Mouse (Mus musculus) effector memory CD4-positive, alpha-beta T cell, adult 7 months (primary cell): ENCODE measurements around the gene Sec63. TPM values are rescaled to one million over a fixed set of nuclear protein-coding genes. Genes with fewer than 3 reads are reported as not detected.

Experiments used
- polyA plus RNA-seq: library from polyadenylated mRNA; unstranded; fragments of 100-300 nt; shearing (Covaris generic); gene quantifications from one replicate; pipeline ENCODE4 v1.2.1, GENCODE M21; 2017

Sec63 gene
- 55.2 TPM for polyA plus RNA-seq

DNA sequence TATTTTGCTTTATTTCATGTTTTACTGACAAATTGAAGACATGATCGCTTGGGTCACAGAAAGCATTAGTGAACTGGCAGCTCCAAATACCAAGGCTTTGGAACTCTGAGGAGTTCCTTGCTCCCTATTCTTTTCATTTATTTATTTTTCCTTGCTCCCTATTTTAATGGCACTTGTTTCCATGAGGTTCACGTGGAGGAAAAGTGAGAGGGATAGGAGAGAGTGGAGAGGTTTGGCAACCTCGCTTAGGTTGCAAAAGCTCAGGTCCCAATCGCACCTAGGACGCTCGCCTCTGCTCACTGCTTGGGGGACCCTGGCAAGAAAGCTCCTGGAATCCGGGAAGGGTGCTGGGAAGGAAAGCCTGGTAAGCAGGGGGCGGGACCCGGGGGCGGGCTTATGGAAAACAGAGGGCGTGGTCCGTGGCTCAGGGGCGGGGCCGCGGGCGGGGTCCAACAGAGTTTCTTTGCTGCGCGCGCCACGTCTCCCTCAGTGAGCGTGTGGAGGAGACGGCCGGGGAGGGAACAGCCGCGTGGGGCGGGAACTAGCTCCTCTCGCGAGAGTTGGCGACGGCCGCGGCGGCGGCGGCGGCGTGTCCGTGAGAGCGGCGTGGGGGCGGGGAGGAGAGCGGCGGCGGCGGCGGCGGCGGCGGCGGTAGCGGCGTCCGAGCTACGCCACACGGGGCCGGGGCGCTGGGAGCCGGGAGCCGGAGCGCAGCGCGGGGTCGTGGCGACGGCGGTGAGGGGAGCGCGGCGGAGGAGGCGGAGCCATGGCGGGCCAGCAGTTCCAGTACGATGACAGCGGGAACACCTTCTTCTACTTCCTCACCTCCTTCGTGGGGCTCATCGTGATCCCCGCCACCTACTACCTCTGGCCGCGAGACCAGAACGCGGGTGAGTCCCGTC lies at the start of gene Sec63:
Gene Sec63, plus strand, starts transcription at position 498 of the 902 bp plus-strand sequence.

GRCm38 (mm10) chr10:42860159-42860911 lies 99.0 kb downstream of the Sec63 start, which contains the start of gene Scml4:
Gene Scml4, plus strand, starts transcription at chr10:42860370.

Other genes with a start within 250 kb of the Sec63 start
- gene Nr2e1, start 177.9 kb upstream of the Sec63 start, polyA plus RNA-seq: not detected
- gene Ostm1, start 177.7 kb upstream of the Sec63 start, polyA plus RNA-seq: 46.6 TPM
- gene Scml4, start 98.9 kb downstream of the Sec63 start, polyA plus RNA-seq: 92.6 TPM